Mouse (Mus musculus): ENCODE measurements around the gene Alkal2. TPM values are rescaled to one million over a fixed set of nuclear protein-coding genes. Genes with fewer than 3 reads are reported as not detected.
A peak's percentile ranks its signal among the peaks of the same experiment; 100 is the strongest.

Gene Alkal2
- 0.27 TPM in 1 of 2 replicates, not detected in the other for polyA plus RNA-seq (2015; fragmentation: Nextera tagmentation; extraction: Ambion mirVana)

- H3K9me3 ChIP-seq: no peaks in the 10 kb centered on the region
- H3K4me1 ChIP-seq (replicated peaks): peaks cover 12% of the 10 kb centered on the region
- H3K4me2 ChIP-seq (replicated peaks): peak within 1 kb of the TSS; percentile 99
- peaks cover 56% of the 10 kb centered on the region for H3K27me3 ChIP-seq
- no peaks in the 10 kb centered on the region for H3K36me3 ChIP-seq
- H3K9ac ChIP-seq (replicated peaks): peak within 1 kb of the TSS; percentile 59
- WGBS: under 1% methylated on average over 58 of the region's 58 CpGs
- H3K27ac ChIP-seq: no peak within 1 kb of the TSS
- ATAC-seq: peak; percentile 84
- H3K4me3 ChIP-seq (replicated peaks): peak within 1 kb of the TSS; percentile 56
These were observed at the start of gene Alkal2 for GRCm38 (mm10) chr12:30883986-30884621. Gene Alkal2, plus strand, starts transcription at chr12:30884322.

DNA sequence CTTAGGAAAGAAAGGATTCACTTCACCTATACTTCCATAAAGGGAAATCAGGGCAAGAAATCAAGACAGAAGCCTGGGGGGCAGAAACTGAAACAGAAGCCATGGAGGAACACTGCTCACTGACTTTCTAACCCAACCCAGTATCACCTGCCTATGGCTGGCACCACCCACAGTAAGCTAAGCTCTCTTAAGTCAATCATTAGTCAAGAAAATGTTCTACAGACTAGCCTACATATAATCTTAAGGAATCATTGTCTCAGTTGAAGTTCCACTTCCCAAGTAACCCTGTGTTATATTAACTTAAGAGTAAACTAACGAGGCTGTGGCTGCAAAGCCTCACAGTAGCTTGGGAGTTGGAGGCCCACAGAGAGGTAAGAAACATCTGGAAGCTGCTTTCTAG, 35.6 kb upstream of the Alkal2 start:
- no peak overlapping the region for H3K27ac ChIP-seq
- no peaks in the 10 kb centered on the region for H3K36me3 ChIP-seq
- 80% methylated on average over 1 of the region's 1 CpGs for WGBS
- H3K4me3 ChIP-seq (replicated peaks): no peak overlapping the region
- no peak overlapping the region for H3K4me2 ChIP-seq (replicated peaks)
- no peaks in the 10 kb centered on the region for H3K9me3 ChIP-seq
- no peak overlapping the region for H3K9ac ChIP-seq (replicated peaks)
- H3K27me3 ChIP-seq: no peaks in the 10 kb centered on the region; the same call in none of the 2 replicates
- 0 out of 2 replicates have a peak, but pooled peaks cover 5% of the 10 kb centered on the region for H3K4me1 ChIP-seq (replicated peaks)
- no peak for ATAC-seq

GRCm38 (mm10) chr12:30850902-30851301, 33.2 kb upstream of the Alkal2 start:
- Histone ChIP-seq H3K27ac (no peak overlapping the region), H3K36me3 (no peaks in the 10 kb centered on the region), H3K9ac (replicated peaks) (no peak overlapping the region), H3K9me3 (no peaks in the 10 kb centered on the region), H3K4me1 (replicated peaks) (0 out of 2 replicates have a peak, but pooled peaks cover 5% of the 10 kb centered on the region), H3K4me3 (replicated peaks) (no peak overlapping the region), H3K4me2 (replicated peaks) (no peak overlapping the region), H3K27me3 (no peaks in the 10 kb centered on the region; the same call in none of the 2 replicates)
- WGBS: 28% methylated on average over 2 of the region's 2 CpGs
- ATAC-seq: peak; percentile 73

GRCm38 (mm10) chr12:30851871-30852270, 32.3 kb upstream of the Alkal2 start:
- H3K9me3 ChIP-seq: no peaks in the 10 kb centered on the region
- 89% methylated on average over 6 of the region's 6 CpGs for WGBS
- H3K4me3 ChIP-seq (replicated peaks): no peak overlapping the region
- H3K4me2 ChIP-seq (replicated peaks): no peak overlapping the region
- no peaks in the 10 kb centered on the region; the same call in none of the 2 replicates for H3K27me3 ChIP-seq
- ATAC-seq: no peak
- H3K27ac ChIP-seq: no peak overlapping the region
- H3K4me1 ChIP-seq (replicated peaks): 0 out of 2 replicates have a peak, but pooled peaks cover 5% of the 10 kb centered on the region
- H3K36me3 ChIP-seq: no peaks in the 10 kb centered on the region
- H3K9ac ChIP-seq (replicated peaks): no peak overlapping the region

DNA sequence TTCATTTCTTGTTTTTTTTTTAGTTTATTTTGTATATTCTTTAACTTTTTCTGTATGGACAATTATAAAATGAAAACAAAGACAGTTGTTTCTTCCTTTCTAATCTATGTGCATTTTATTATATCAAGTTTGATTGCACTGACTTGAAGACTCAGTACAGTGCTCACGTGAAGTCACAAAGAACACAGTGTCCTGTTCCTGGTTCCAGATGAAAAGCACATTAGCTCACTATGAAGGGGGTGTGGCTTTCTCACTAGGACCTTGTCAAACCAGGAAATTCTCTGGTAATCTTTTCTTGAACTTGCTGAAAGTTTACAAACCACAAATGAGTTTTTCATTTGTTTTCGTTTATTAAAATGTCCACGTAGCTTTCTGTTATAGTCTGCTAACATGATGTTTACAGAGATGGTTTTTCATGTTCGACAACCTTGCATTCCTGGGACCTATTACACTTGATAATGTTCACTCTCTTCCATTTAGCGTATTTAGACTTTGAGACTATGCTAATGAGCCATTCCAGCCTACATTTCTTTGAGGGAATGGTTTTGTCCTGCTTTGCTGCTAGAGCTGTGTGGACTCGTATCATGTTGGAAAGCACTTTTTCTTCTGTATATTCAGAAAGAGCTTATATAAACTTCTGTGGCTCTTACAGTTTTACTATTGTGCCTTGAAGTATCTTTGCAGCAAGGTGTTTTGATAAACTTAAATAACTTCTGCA, 28.5 kb upstream of the Alkal2 start:
- 79% methylated on average over 6 of the region's 6 CpGs for WGBS
- Histone ChIP-seq H3K4me2 (replicated peaks) (no peak overlapping the region), H3K36me3 (no peaks in the 10 kb centered on the region), H3K4me3 (replicated peaks) (no peak overlapping the region), H3K9ac (replicated peaks) (no peak overlapping the region), H3K27me3 (no peaks in the 10 kb centered on the region; the same call in none of the 2 replicates), H3K27ac (no peak overlapping the region), H3K4me1 (replicated peaks) (0 out of 2 replicates have a peak, but pooled peaks cover 5% of the 10 kb centered on the region), H3K9me3 (no peaks in the 10 kb centered on the region)
- no peak for ATAC-seq

- no peak for ATAC-seq
- H3K9me3 ChIP-seq: no peaks in the 10 kb centered on the region
- H3K9ac ChIP-seq (replicated peaks): no peak overlapping the region
- no peak overlapping the region for H3K4me3 ChIP-seq (replicated peaks)
- H3K27me3 ChIP-seq: no peaks in the 10 kb centered on the region; the same call in none of the 2 replicates
- no peaks in the 10 kb centered on the region for H3K36me3 ChIP-seq
- no peaks in the 10 kb centered on the region for H3K4me1 ChIP-seq (replicated peaks)
- 94% methylated on average over 5 of the region's 5 CpGs for WGBS
- no peak overlapping the region for H3K27ac ChIP-seq
- H3K4me2 ChIP-seq (replicated peaks): no peak overlapping the region
These were observed 27.9 kb upstream of the Alkal2 start for GRCm38 (mm10) chr12:30856172-30856571.

GRCm38 (mm10) chr12:30864347-30864746, 19.8 kb upstream of the Alkal2 start:
- Histone ChIP-seq H3K27me3 (no peaks in the 10 kb centered on the region), H3K4me3 (replicated peaks) (no peak overlapping the region), H3K9me3 (no peaks in the 10 kb centered on the region), H3K9ac (replicated peaks) (no peak overlapping the region), H3K4me1 (replicated peaks) (no peaks in the 10 kb centered on the region), H3K27ac (no peak overlapping the region), H3K4me2 (replicated peaks) (no peak overlapping the region), H3K36me3 (no peaks in the 10 kb centered on the region)
- ATAC-seq: no peak
- WGBS: 86% methylated on average over 2 of the region's 2 CpGs

DNA sequence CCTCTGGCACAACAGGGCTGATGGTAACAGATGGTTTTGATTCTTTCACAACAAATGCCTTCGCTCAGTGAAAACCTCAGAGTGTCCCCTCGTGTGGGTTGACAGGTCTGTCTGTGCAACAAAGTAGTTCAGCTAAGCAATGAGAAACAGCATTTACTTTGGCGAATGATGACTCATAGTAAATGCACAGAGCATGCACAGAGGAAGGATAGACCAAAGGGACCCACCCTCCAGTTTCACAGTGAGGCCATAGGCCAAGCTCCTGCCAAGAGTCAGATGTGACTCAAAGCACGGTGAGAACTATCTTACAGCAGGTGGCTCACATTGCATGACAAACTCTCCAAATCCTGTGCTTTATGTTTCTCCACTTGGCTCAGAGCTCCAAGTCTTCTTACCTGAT, 18.3 kb upstream of the Alkal2 start:
- H3K4me3 ChIP-seq (replicated peaks): no peak overlapping the region
- no peaks in the 10 kb centered on the region for H3K36me3 ChIP-seq
- H3K4me1 ChIP-seq (replicated peaks): no peaks in the 10 kb centered on the region
- H3K27ac ChIP-seq: no peak overlapping the region
- 91% methylated on average over 4 of the region's 4 CpGs for WGBS
- no peak overlapping the region for H3K4me2 ChIP-seq (replicated peaks)
- H3K9ac ChIP-seq (replicated peaks): no peak overlapping the region
- H3K27me3 ChIP-seq: no peaks in the 10 kb centered on the region
- no peak for ATAC-seq
- no peaks in the 10 kb centered on the region for H3K9me3 ChIP-seq

DNA sequence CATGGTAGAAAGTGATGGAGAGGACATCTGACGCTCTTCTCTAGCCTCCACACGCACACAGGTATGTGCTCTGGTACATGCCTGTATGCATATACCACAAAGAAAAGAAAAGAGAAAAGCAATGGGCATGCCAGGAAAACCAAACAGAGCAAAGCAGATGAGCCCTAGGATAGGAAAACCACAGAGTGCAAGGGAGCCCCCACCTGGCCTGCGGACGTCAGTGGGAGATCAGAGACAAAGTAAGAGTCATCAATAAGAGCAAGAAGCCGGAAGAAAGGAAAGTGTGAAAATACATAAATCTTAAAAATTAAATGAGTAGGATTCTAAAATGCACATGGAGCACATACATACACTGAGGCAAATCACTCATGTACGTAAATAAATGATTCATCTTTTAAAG, 4.7 kb upstream of the Alkal2 start:
- no peaks in the 10 kb centered on the region for H3K36me3 ChIP-seq
- no peak for ATAC-seq
- H3K4me1 ChIP-seq (replicated peaks): peaks cover 6% of the 10 kb centered on the region
- 78% methylated on average over 6 of the region's 6 CpGs for WGBS
- no peak overlapping the region for H3K9ac ChIP-seq (replicated peaks)
- no peaks in the 10 kb centered on the region for H3K9me3 ChIP-seq
- no peak overlapping the region for H3K27ac ChIP-seq
- H3K4me3 ChIP-seq (replicated peaks): no peak overlapping the region
- H3K27me3 ChIP-seq: peaks cover 33% of the 10 kb centered on the region
- no peak overlapping the region for H3K4me2 ChIP-seq (replicated peaks)

DNA sequence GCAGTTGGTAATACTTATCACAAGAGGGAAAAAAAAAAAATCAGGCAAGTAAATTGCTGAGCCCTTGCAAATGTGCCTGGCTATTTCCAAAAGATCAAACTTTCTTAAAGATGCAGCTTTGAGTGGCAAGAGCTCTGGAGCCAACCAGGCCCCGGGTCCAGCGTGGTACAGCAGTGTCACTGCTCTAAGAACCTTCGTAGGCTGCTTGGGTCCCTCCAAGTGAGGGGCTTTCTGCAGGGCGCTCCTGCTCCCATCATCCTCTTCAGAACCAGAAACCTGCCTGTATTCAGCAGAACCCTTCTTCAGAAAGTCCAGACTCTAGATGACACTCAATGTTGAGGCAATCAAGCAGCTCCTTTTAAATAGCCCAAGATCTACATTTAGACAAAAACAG, 533 bp upstream of the Alkal2 start:
- Histone ChIP-seq H3K9ac (replicated peaks) (peak overlapping the region; percentile 59; the same call in 1 of the 2 replicates), H3K4me3 (replicated peaks) (peak overlapping the region; percentile 56), H3K27ac (no peak overlapping the region), H3K27me3 (peaks cover 56% of the 10 kb centered on the region), H3K4me1 (replicated peaks) (peaks cover 12% of the 10 kb centered on the region), H3K36me3 (no peaks in the 10 kb centered on the region), H3K4me2 (replicated peaks) (peak overlapping the region; percentile 99), H3K9me3 (no peaks in the 10 kb centered on the region)
- no peak for ATAC-seq
- WGBS: 10% methylated on average over 4 of the region's 4 CpGs

- peaks cover 56% of the 10 kb centered on the region for H3K27me3 ChIP-seq
- H3K4me1 ChIP-seq (replicated peaks): peaks cover 12% of the 10 kb centered on the region
- H3K9ac ChIP-seq (replicated peaks): peak overlapping the region; percentile 59
- peak; percentile 75 for ATAC-seq
- no peak overlapping the region for H3K27ac ChIP-seq
- 8% methylated on average over 39 of the region's 39 CpGs for WGBS
- H3K4me3 ChIP-seq (replicated peaks): peak overlapping the region; percentile 56
- peak overlapping the region; percentile 99 for H3K4me2 ChIP-seq (replicated peaks)
- no peaks in the 10 kb centered on the region for H3K9me3 ChIP-seq
- H3K36me3 ChIP-seq: no peaks in the 10 kb centered on the region
These were observed 604 bp downstream of the Alkal2 start for GRCm38 (mm10) chr12:30884622-30885230.

DNA sequence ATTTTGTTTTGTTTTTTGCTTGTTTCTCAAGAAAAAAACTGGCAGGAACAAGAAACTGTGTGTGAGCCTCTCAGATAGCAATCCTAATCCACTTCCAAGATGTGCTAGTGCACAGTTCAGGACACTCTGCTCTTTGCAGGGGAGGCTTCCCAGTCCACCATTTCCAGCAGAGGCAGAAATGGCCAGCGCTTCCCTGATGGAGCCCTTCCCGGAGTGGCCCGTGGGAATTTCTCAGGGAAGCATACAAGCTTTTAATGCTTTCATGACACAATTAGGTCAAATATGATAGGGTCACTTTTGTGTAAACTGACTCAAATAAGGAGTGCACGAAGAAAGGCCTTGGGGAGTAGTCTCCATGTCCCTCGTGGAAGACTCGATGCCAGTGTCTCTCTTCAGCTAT, 1.8 kb downstream of the Alkal2 start:
- no peak overlapping the region for H3K27ac ChIP-seq
- no peaks in the 10 kb centered on the region for H3K9me3 ChIP-seq
- H3K4me1 ChIP-seq (replicated peaks): peaks cover 12% of the 10 kb centered on the region
- WGBS: 82% methylated on average over 6 of the region's 6 CpGs
- H3K27me3 ChIP-seq: peaks cover 50% of the 10 kb centered on the region
- no peak overlapping the region for H3K4me2 ChIP-seq (replicated peaks)
- ATAC-seq: no peak
- H3K36me3 ChIP-seq: no peaks in the 10 kb centered on the region
- H3K4me3 ChIP-seq (replicated peaks): no peak overlapping the region
- H3K9ac ChIP-seq (replicated peaks): no peak overlapping the region
